17 mouse cellular contexts compared by ENCODE assay signal in the genomic region with DNA sequence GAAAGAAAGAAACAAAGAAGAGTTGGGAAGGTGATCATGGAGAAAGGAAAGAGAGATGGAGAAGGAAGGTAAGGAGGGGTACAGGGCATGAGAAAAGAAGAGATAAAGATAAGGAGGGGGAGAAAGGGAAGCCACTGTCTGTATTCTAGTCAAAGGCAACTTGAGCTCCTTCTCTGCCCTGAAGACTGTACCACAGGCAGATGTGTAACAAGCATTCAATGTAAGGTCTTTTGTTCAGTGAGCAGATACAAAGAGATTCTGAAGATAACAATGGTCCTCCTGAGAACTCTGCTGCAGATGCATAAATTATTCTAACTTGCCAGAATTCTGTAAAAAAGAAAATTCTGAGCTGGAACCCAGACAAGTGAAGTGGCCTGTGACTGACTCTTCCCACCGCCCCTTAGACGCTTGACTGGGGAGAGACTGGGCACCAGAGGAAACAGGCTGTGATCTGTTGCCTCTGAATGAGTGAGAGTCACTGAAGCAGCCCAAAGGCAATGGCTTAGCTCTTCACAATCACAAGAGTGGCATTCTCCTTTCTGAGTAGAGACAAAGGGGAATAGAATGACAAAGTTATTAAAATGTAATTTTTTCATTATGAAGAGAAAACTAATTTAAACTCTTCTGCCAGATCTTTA.
"Had no signal": no experiment of that assay in that cellular context is flagged by ENCODE, and none has a peak within 500 bp of the region (broad histone marks: within the 10 kb centered on the region; RNA-seq: fewer than 3 reads in every experiment).

No protein-coding gene starts in this region.

- H3K4me2 ChIP-seq: limb, embryonic 12.5 days; liver, embryonic 13.5 days; lung, embryonic 15.5 days; neural tube, embryonic 13.5 days had no signal

- ATAC-seq: liver, postnatal 0 days had no signal

- H3K27ac ChIP-seq: left cerebral cortex, adult 2 months; limb, embryonic 12.5 days; liver, embryonic 13.5 days; lung, embryonic 15.5 days; macrophage; neural tube, embryonic 13.5 days had no signal

- H3K36me3 ChIP-seq: limb, embryonic 12.5 days; liver, embryonic 13.5 days; lung, embryonic 15.5 days; neural tube, embryonic 13.5 days had no signal

- H3K4me3 ChIP-seq: left cerebral cortex, adult 2 months; limb, embryonic 12.5 days; liver, embryonic 13.5 days; lung, embryonic 15.5 days; megakaryocyte, embryonic 14.5 days; neural tube, embryonic 13.5 days had no signal

- H3K4me1 ChIP-seq: limb, embryonic 12.5 days; liver, embryonic 13.5 days; lung, embryonic 15.5 days; megakaryocyte, embryonic 14.5 days; neural tube, embryonic 13.5 days had no signal

- DNase-seq: kidney, adult 11 months; kidney, adult 9 months; kidney, postnatal 14 days; liver; liver, embryonic 13.5 days; liver, postnatal 0 days; lung, postnatal 14 days; retina, postnatal 1 day; right cerebral cortex, postnatal 4 days; spleen, adult 18-20 months; thymus, postnatal 36 days had no signal

- H3K27me3 ChIP-seq: limb, embryonic 12.5 days; liver, embryonic 13.5 days; lung, embryonic 15.5 days; megakaryocyte, embryonic 14.5 days; neural tube, embryonic 13.5 days had no signal

- H3K9me3 ChIP-seq: limb, embryonic 12.5 days; liver, embryonic 13.5 days; lung, embryonic 15.5 days; neural tube, embryonic 13.5 days had no signal

- H3K9ac ChIP-seq: limb, embryonic 12.5 days; liver, embryonic 13.5 days; liver, postnatal 0 days; lung, embryonic 15.5 days; neural tube, embryonic 13.5 days had no signal
